Mouse (Mus musculus) MEL (cell line): ENCODE results near the gene Kif6. TPM values are rescaled to one million over a fixed set of nuclear protein-coding genes. Genes with fewer than 3 reads are reported as not detected.

ENCODE experiments used
- DNase-seq: peaks from one replicate; pipeline ENCODE4 v3.0.0; 2011; ENCODE audit warnings: low read depth, low spot score
- H3K27ac ChIP-seq: 2 replicates; pipeline ENCODE4 v1.5.1; 2012; ENCODE audit warnings: low read depth, mild to moderate bottlenecking, control low read depth, low read length, moderate library complexity; ENCODE audit not compliant: control insufficient read depth
- H3K27me3 ChIP-seq, 2 experiments: fragments of 150-350 bp in 1 of 2; sonication (generic) in 1 of 2; 2 replicates each; pipeline ENCODE4 v1.6.1; 2012; ENCODE audit warnings: low read length in 2 of 2, mild to moderate bottlenecking in 2 of 2, improper control_type of control experiment in 1 of 2, moderate library complexity in 1 of 2; ENCODE audit not compliant: insufficient read depth in 2 of 2, control insufficient read depth in 1 of 2
- H3K36me3 ChIP-seq, 2 experiments: 2 replicates each; pipeline ENCODE4 v1.6.1; 2012 to 2014; ENCODE audit warnings: low read length in 2 of 2, improper control_type of control experiment in 1 of 2, inconsistent platforms in 1 of 2, mild to moderate bottlenecking in 1 of 2; ENCODE audit not compliant: insufficient read depth in 2 of 2, control insufficient read depth in 1 of 2
- H3K4me1 ChIP-seq, 2 experiments: fragments of 150-350 bp in 1 of 2; sonication (generic) in 1 of 2; 2 replicates each; pipeline ENCODE4 v1.6.1; 2012; ENCODE audit warnings: low read length in 2 of 2, improper control_type of control experiment in 1 of 2, mild to moderate bottlenecking in 1 of 2; ENCODE audit not compliant: insufficient read depth in 2 of 2, control insufficient read depth in 1 of 2
- H3K4me3 ChIP-seq, 2 experiments: fragments of 150-350 bp in 1 of 2; sonication (generic) in 1 of 2; 2 replicates each; pipeline ENCODE4 v1.5.1; 2012; ENCODE audit warnings: low read depth in 2 of 2, low read length in 2 of 2, mild to moderate bottlenecking in 2 of 2, moderate library complexity in 2 of 2, control low read depth in 1 of 2, improper control_type of control experiment in 1 of 2; ENCODE audit not compliant: control insufficient read depth in 1 of 2, insufficient read depth in 1 of 2
- H3K79me2 ChIP-seq: 2 replicates; pipeline ENCODE4 v1.6.1; 2012; ENCODE audit warnings: mild to moderate bottlenecking, low read length, moderate library complexity; ENCODE audit not compliant: control insufficient read depth, poor library complexity, insufficient read depth
- H3K9ac ChIP-seq: 2 replicates; pipeline ENCODE4 v1.6.1; 2012; ENCODE audit warnings: low read depth, mild to moderate bottlenecking, control low read depth, low read length, moderate library complexity; ENCODE audit not compliant: control insufficient read depth, poor library complexity, severe bottlenecking
- H3K9me3 ChIP-seq: fragments of 150-350 bp; sonication (generic); replicated peaks from 2 replicates; pipeline ENCODE4 v1.6.1; 2012; ENCODE audit warnings: mild to moderate bottlenecking, low read length, improper control_type of control experiment, moderate library complexity; ENCODE audit not compliant: insufficient read depth
- CTCF ChIP-seq, 3 experiments: IDR thresholded peaks in 2 of 3; conservative IDR thresholded peaks in 1 of 3; 2 replicates each; pipeline ENCODE4 v1.5.1; 2011 to 2012; ENCODE audit warnings: low read length in 3 of 3, low read depth in 2 of 3, mild to moderate bottlenecking in 2 of 3, improper control_type of control experiment in 1 of 3, inconsistent platforms in 1 of 3, mixed read lengths in 1 of 3, moderate library complexity in 1 of 3; ENCODE audit not compliant: control insufficient read depth in 1 of 3, insufficient read depth in 1 of 3, poor library complexity in 1 of 3, severe bottlenecking in 1 of 3
- ETS1 ChIP-seq: IDR thresholded peaks from 2 replicates; pipeline ENCODE4 v1.6.1; 2012; ENCODE audit warnings: low read depth, mild to moderate bottlenecking, inconsistent platforms, low read length, improper control_type of control experiment, moderate library complexity
- GABPA ChIP-seq: IDR thresholded peaks from 2 replicates; pipeline ENCODE4 v1.6.1; 2012; ENCODE audit warnings: low read depth, mild to moderate bottlenecking, inconsistent platforms, low read length, improper control_type of control experiment, moderate library complexity
- KAT2A ChIP-seq: conservative IDR thresholded peaks from 2 replicates; pipeline ENCODE4 v1.6.1; 2012; ENCODE audit warnings: low read depth, low read length, improper control_type of control experiment, inconsistent platforms
- MAFK ChIP-seq: IDR thresholded peaks from 2 replicates; pipeline ENCODE4 v1.6.1; 2011; ENCODE audit warnings: low read depth, mild to moderate bottlenecking, low read length, improper control_type of control experiment, borderline replicate concordance
- MAX ChIP-seq: IDR thresholded peaks from 2 replicates; pipeline ENCODE4 v1.6.1; 2011; ENCODE audit warnings: low read length, improper control_type of control experiment
- MAZ ChIP-seq: IDR thresholded peaks from 2 replicates; pipeline ENCODE4 v1.6.1; 2012; ENCODE audit warnings: low read depth, mild to moderate bottlenecking, inconsistent platforms, low read length, improper control_type of control experiment
- MYB ChIP-seq: IDR thresholded peaks from 2 replicates; pipeline ENCODE4 v1.6.1; 2011; ENCODE audit warnings: mild to moderate bottlenecking, low read depth, low read length, improper control_type of control experiment
- MYC ChIP-seq: IDR thresholded peaks from 2 replicates; pipeline ENCODE4 v1.6.1; 2011; ENCODE audit warnings: low read depth, mild to moderate bottlenecking, low read length, improper control_type of control experiment, moderate library complexity
- NRF1 ChIP-seq: IDR thresholded peaks from 2 replicates; pipeline ENCODE4 v1.6.1; 2014; ENCODE audit warnings: low read depth, mild to moderate bottlenecking, inconsistent platforms, low read length, improper control_type of control experiment, moderate library complexity; ENCODE audit not compliant: poor library complexity, insufficient read depth, severe bottlenecking
- RCOR1 ChIP-seq: IDR thresholded peaks from 2 replicates; pipeline ENCODE4 v1.6.1; 2012; ENCODE audit warnings: low read depth, mild to moderate bottlenecking, inconsistent platforms, low read length, improper control_type of control experiment
- TBP ChIP-seq: IDR thresholded peaks from 2 replicates; pipeline ENCODE4 v1.8.0; 2011; ENCODE audit warnings: low read depth, low read length, improper control_type of control experiment
- UBTF ChIP-seq: IDR thresholded peaks from 2 replicates; pipeline ENCODE4 v1.6.1; 2012; ENCODE audit warnings: low read depth, mild to moderate bottlenecking, inconsistent platforms, low read length, improper control_type of control experiment, moderate library complexity, borderline replicate concordance; ENCODE audit not compliant: insufficient read depth
- USF1 ChIP-seq: IDR thresholded peaks from 2 replicates; pipeline ENCODE4 v1.6.1; 2014; ENCODE audit warnings: low read depth, mild to moderate bottlenecking, inconsistent platforms, low read length, improper control_type of control experiment, moderate library complexity
- USF2 ChIP-seq, 2 experiments: IDR thresholded peaks; 2 replicates each; pipeline ENCODE4 v1.6.1; 2011 to 2012; ENCODE audit warnings: improper control_type of control experiment in 2 of 2, low read length in 2 of 2, borderline replicate concordance in 1 of 2, inconsistent platforms in 1 of 2, low read depth in 1 of 2, mild to moderate bottlenecking in 1 of 2; ENCODE audit not compliant: insufficient read depth in 1 of 2
- ZC3H11A ChIP-seq: IDR thresholded peaks from 2 replicates; pipeline ENCODE4 v1.6.1; 2012; ENCODE audit warnings: low read depth, mild to moderate bottlenecking, inconsistent platforms, low read length, improper control_type of control experiment
- polyA plus RNA-seq, 2 experiments: library from polyadenylated mRNA; stranded (reverse) in 1 of 2; unstranded in 1 of 2; fragments of >175 nt in 1 of 2; fragments of >200 nt in 1 of 2; gene quantifications; 2 replicates each; pipeline versions ENCODE4 v1.2.1 to v1.2.4; 2012; ENCODE audit warnings: low replicate concordance in 2 of 2, low read depth in 1 of 2; ENCODE audit not compliant: insufficient read length in 2 of 2, insufficient read depth in 1 of 2, missing spikeins in 1 of 2
- total RNA-seq: library from RNA; depleted of rRNA; stranded (reverse); fragments of 300-350 nt; gene quantifications from 2 replicates; pipeline ENCODE4 v1.2.3, GENCODE M21; 2012

Gene Kif6
- total and polyA plus RNA-seq, 3 experiments: not detected

- Histone ChIP-seq H3K36me3 (no peaks in the 10 kb centered on the region), H3K9ac (no peak overlapping the region), H3K4me1 (no peaks in the 10 kb centered on the region), H3K27ac (no peak overlapping the region), H3K4me3 (no peak overlapping the region), H3K79me2 (no peaks in the 10 kb centered on the region), H3K27me3 (no peaks in the 10 kb centered on the region), H3K9me3 (no peaks in the 10 kb centered on the region)
- no peak for TF ChIP-seq ZC3H11A
- no peak for TF ChIP-seq CTCF (IDR thresholded peaks at IDR 0.05 in 2 of 3, conservative IDR thresholded peaks at IDR 0.05 in 1 of 3; ENCODE audit: control insufficient read depth in 1 of 3, insufficient read depth in 1 of 3, low read depth in 2 of 3, low read length in 3 of 3, poor library complexity in 1 of 3, severe bottlenecking in 1 of 3)
- DNase-seq: no peak
Measured at GRCm38 (mm10) chr17:49615241-49615651, 310 bp downstream of the Kif6 start.

DNA sequence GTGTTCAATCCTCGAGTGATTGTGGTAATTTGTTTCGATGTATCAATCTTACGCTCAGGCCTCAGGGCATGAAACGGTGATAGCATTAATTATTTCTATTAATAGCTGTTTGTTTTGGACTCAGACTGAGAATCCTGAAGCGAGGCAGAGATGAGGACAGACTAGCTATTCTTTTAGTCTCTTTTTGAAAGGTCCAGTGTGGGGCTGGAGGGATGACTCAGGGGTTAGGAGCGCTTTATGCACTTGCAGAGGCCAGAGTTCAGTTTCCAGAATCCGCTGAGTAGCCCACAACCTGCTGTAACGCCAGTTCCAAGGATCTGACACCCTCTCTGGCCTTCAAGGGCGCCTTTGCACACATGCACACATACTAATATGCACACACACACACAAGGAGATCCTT is 9.6 kb downstream of the Kif6 start:
- Histone ChIP-seq H3K36me3 (no peaks in the 10 kb centered on the region), H3K27me3 (no peaks in the 10 kb centered on the region), H3K79me2 (no peaks in the 10 kb centered on the region), H3K9me3 (no peaks in the 10 kb centered on the region), H3K4me3 (no peak overlapping the region), H3K27ac (no peak overlapping the region), H3K4me1 (no peaks in the 10 kb centered on the region), H3K9ac (no peak overlapping the region)
- DNase-seq: no peak
- TF ChIP-seq MYB: no peak
- no peak for TF ChIP-seq USF1
- no peak for TF ChIP-seq MAFK
- TF ChIP-seq USF2 (IDR thresholded peaks at IDR 0.05; ENCODE audit: borderline replicate concordance in 1 of 2, insufficient read depth in 1 of 2, low read depth in 1 of 2, low read length in 2 of 2): no peak
- no peak for TF ChIP-seq RCOR1
- no peak for TF ChIP-seq GABPA
- no peak for TF ChIP-seq ETS1
- no peak for TF ChIP-seq MAX
- no peak for TF ChIP-seq KAT2A
- TF ChIP-seq MAZ: no peak
- no peak for TF ChIP-seq MYC
- TF ChIP-seq UBTF: no peak
- TF ChIP-seq NRF1: no peak
- TF ChIP-seq TBP: no peak
